Mouse (Mus musculus): ENCODE data around the gene Rnf212b. TPM values are rescaled to one million over a fixed set of nuclear protein-coding genes. Genes with fewer than 3 reads are reported as not detected.

Rnf212b gene
- polyA plus RNA-seq, 1 experiment, result not detected

- TF ChIP-seq POLR2A (IDR thresholded peaks at IDR 0.05; ENCODE audit: borderline replicate concordance, control insufficient read depth, low read depth, low read length) (no peak), CTCF (IDR thresholded peaks at IDR 0.05; ENCODE audit: control insufficient read depth, insufficient read depth, low read length) (peak; percentile 32)
- Histone ChIP-seq H3K27ac (ENCODE audit: control insufficient read depth, insufficient read depth, low read depth, low read length, poor library complexity) (no peak overlapping the region), H3K4me3 (replicated peaks; ENCODE audit: control insufficient read depth, low read depth, low read length) (no peak overlapping the region), H3K4me1 (ENCODE audit: control insufficient read depth, insufficient read depth, low read length) (no peaks in the 10 kb centered on the region; the same call in 1 of the 2 replicates)
- under 1% methylated on average over 3 of the region's 3 CpGs for WGBS
Measured at GRCm38 (mm10) chr14:54900383-54900782, 86.4 kb downstream of the Rnf212b start.

GRCm38 (mm10) chr14:54903641-54904040 lies 89.7 kb downstream of the Rnf212b start:
- Histone ChIP-seq H3K4me1 (ENCODE audit: control insufficient read depth, insufficient read depth, low read length) (no peaks in the 10 kb centered on the region; the same call in 1 of the 2 replicates), H3K4me3 (replicated peaks; ENCODE audit: control insufficient read depth, low read depth, low read length) (no peak overlapping the region), H3K27ac (ENCODE audit: control insufficient read depth, insufficient read depth, low read depth, low read length, poor library complexity) (no peak overlapping the region)
- WGBS, result 85% methylated on average over 4 of the region's 4 CpGs
- TF ChIP-seq POLR2A (IDR thresholded peaks at IDR 0.05; ENCODE audit: borderline replicate concordance, control insufficient read depth, low read depth, low read length) (no peak), CTCF (IDR thresholded peaks at IDR 0.05; ENCODE audit: control insufficient read depth, insufficient read depth, low read length) (no peak)

Other genes with a start within 250 kb of the Rnf212b start
- 5.1 TPM in 1 of 2 replicates, not detected in the other for gene Ajuba, start 236.6 kb upstream of the Rnf212b start, polyA plus RNA-seq (2011; ENCODE audit: insufficient read depth, insufficient read length, low replicate concordance, missing spikeins)
- 6.6 and 10.2 TPM in 2 replicates for gene 4931414P19Rik, start 208.1 kb upstream of the Rnf212b start, polyA plus RNA-seq (2011; ENCODE audit: insufficient read depth, insufficient read length, low replicate concordance, missing spikeins)
- 69.3 and 91.4 TPM in 2 replicates for gene Psmb5, start 196.1 kb upstream of the Rnf212b start, polyA plus RNA-seq (2011; ENCODE audit: insufficient read depth, insufficient read length, low replicate concordance, missing spikeins)
- gene Psmb11, start 192.7 kb upstream of the Rnf212b start, polyA plus RNA-seq (2011; ENCODE audit: insufficient read depth, insufficient read length, low replicate concordance, missing spikeins), result 0.47 TPM in 1 of 2 replicates, not detected in the other
- not detected in 2 replicates for gene Gm17606, start 173.2 kb upstream of the Rnf212b start, polyA plus RNA-seq (2011; ENCODE audit: insufficient read depth, insufficient read length, low replicate concordance, missing spikeins)
- 4.1 and 7.0 TPM in 2 replicates for gene Cdh24, start 172.8 kb upstream of the Rnf212b start, polyA plus RNA-seq (2011; ENCODE audit: insufficient read depth, insufficient read length, low replicate concordance, missing spikeins)
- 14.8 and 35.0 TPM in 2 replicates for gene 1700123O20Rik, start 127.9 kb upstream of the Rnf212b start, polyA plus RNA-seq (2011; ENCODE audit: insufficient read depth, insufficient read length, low replicate concordance, missing spikeins)
- 284 and 378 TPM in 2 replicates for gene Acin1, start 127.2 kb upstream of the Rnf212b start, polyA plus RNA-seq (2011; ENCODE audit: insufficient read depth, insufficient read length, low replicate concordance, missing spikeins)
- gene Gm29776, start 115.3 kb upstream of the Rnf212b start, polyA plus RNA-seq (2011; ENCODE audit: insufficient read depth, insufficient read length, low replicate concordance, missing spikeins), result not detected in 2 replicates
- 41.3 and 90.9 TPM in 2 replicates for gene Cebpe, start 102.0 kb upstream of the Rnf212b start, polyA plus RNA-seq (2011; ENCODE audit: insufficient read depth, insufficient read length, low replicate concordance, missing spikeins)
- gene Slc7a8, start 32.2 kb upstream of the Rnf212b start, polyA plus RNA-seq (2011; ENCODE audit: insufficient read depth, insufficient read length, low replicate concordance, missing spikeins), result 2.6 and 4.5 TPM in 2 replicates
- gene Homez, start 56.8 kb downstream of the Rnf212b start, polyA plus RNA-seq (2011; ENCODE audit: insufficient read depth, insufficient read length, low replicate concordance, missing spikeins), result 2.8 and 5.2 TPM in 2 replicates
- 2.0 and 4.9 TPM in 2 replicates for gene Ppp1r3e, start 63.4 kb downstream of the Rnf212b start, polyA plus RNA-seq (2011; ENCODE audit: insufficient read depth, insufficient read length, low replicate concordance, missing spikeins)
- gene Bcl2l2, start 69.2 kb downstream of the Rnf212b start, polyA plus RNA-seq (2011; ENCODE audit: insufficient read depth, insufficient read length, low replicate concordance, missing spikeins), result 6.7 and 18.1 TPM in 2 replicates
- not detected in 2 replicates for gene Gm20521, start 69.3 kb downstream of the Rnf212b start, polyA plus RNA-seq (2011; ENCODE audit: insufficient read depth, insufficient read length, low replicate concordance, missing spikeins)
- 124 and 140 TPM in 2 replicates for gene Pabpn1, start 78.4 kb downstream of the Rnf212b start, polyA plus RNA-seq (2011; ENCODE audit: insufficient read depth, insufficient read length, low replicate concordance, missing spikeins)
- 4.2 and 4.5 TPM in 2 replicates for gene Slc22a17, start 99.0 kb downstream of the Rnf212b start, polyA plus RNA-seq (2011; ENCODE audit: insufficient read depth, insufficient read length, low replicate concordance, missing spikeins)
- gene Efs, start 112.0 kb downstream of the Rnf212b start, polyA plus RNA-seq (2011; ENCODE audit: insufficient read depth, insufficient read length, low replicate concordance, missing spikeins), result 0.68 and 1.7 TPM in 2 replicates
- gene Il25, start 118.6 kb downstream of the Rnf212b start, polyA plus RNA-seq (2011; ENCODE audit: insufficient read depth, insufficient read length, low replicate concordance, missing spikeins), result not detected in 2 replicates
- gene Cmtm5, start 122.1 kb downstream of the Rnf212b start, polyA plus RNA-seq (2011; ENCODE audit: insufficient read depth, insufficient read length, low replicate concordance, missing spikeins), result not detected in 2 replicates
- gene Myh6, start 152.8 kb downstream of the Rnf212b start, polyA plus RNA-seq (2011; ENCODE audit: insufficient read depth, insufficient read length, low replicate concordance, missing spikeins), result 3.3 TPM in 1 of 2 replicates, not detected in the other
- gene Gm17428, start 162.8 kb downstream of the Rnf212b start, polyA plus RNA-seq (2011; ENCODE audit: insufficient read depth, insufficient read length, low replicate concordance, missing spikeins), result not detected in 2 replicates
- 0.59 TPM in 1 of 2 replicates, not detected in the other for gene Myh7, start 180.5 kb downstream of the Rnf212b start, polyA plus RNA-seq (2011; ENCODE audit: insufficient read depth, insufficient read length, low replicate concordance, missing spikeins)
- 30.5 and 49.9 TPM in 2 replicates for gene Ngdn, start 201.3 kb downstream of the Rnf212b start, polyA plus RNA-seq (2011; ENCODE audit: insufficient read depth, insufficient read length, low replicate concordance, missing spikeins)

Data from bone marrow, adult 2 months (tissue).